Mouse (Mus musculus) A20 (cell line): ENCODE results near the gene Miox.

ENCODE experiments used
- DNase-seq: peaks from one replicate; pipeline ENCODE4 v3.0.0-alpha.2; 2011; ENCODE audit warnings: low read depth, low spot score

The Miox gene

GRCm38 (mm10) chr15:89363051-89363450 lies 28.9 kb downstream of the Miox start:
- no peak for DNase-seq

GRCm38 (mm10) chr15:89365141-89365551 lies 30.9 kb downstream of the Miox start:
- DNase-seq, result no peak

GRCm38 (mm10) chr15:89372068-89372467 lies 37.9 kb downstream of the Miox start:
- no peak for DNase-seq

- peak; percentile 20 for DNase-seq
These were observed 38.3 kb downstream of the Miox start for GRCm38 (mm10) chr15:89372536-89372935.

GRCm38 (mm10) chr15:89373027-89373761 lies 39.0 kb downstream of the Miox start:
- DNase-seq, result peak; percentile 95

GRCm38 (mm10) chr15:89373762-89374248 lies 39.6 kb downstream of the Miox start, which contains the start of gene Sco2:
Sco2 (minus strand) TSS chr15:89373846.
- DNase-seq, result peak; percentile 95

- DNase-seq, result no peak
These were observed 40.1 kb downstream of the Miox start for GRCm38 (mm10) chr15:89374340-89374739.

- no peak for DNase-seq
These were observed 40.8 kb downstream of the Miox start for GRCm38 (mm10) chr15:89374801-89375534.

- DNase-seq, result no peak
These were observed 41.8 kb downstream of the Miox start for GRCm38 (mm10) chr15:89376040-89376439.

GRCm38 (mm10) chr15:89376957-89377356 lies 42.8 kb downstream of the Miox start, which contains the start of gene Tymp:
Tymp (minus strand) TSS chr15:89377039.
- DNase-seq, result no peak

GRCm38 (mm10) chr15:89377362-89377761 lies 43.2 kb downstream of the Miox start:
- no peak for DNase-seq

GRCm38 (mm10) chr15:89377938-89378828 lies 44.0 kb downstream of the Miox start:
- DNase-seq, result no peak

GRCm38 (mm10) chr15:89378831-89379401 lies 44.7 kb downstream of the Miox start, which contains the start of gene Odf3b:
Odf3b (minus strand) TSS chr15:89379282.
- no peak for DNase-seq

GRCm38 (mm10) chr15:89379429-89379828 lies 45.2 kb downstream of the Miox start:
- no peak for DNase-seq

- no peak for DNase-seq
These were observed 50.4 kb downstream of the Miox start, which contains the start of gene Klhdc7b for GRCm38 (mm10) chr15:89384617-89385016. Klhdc7b (plus strand) TSS chr15:89384917.
